Mouse (Mus musculus): Measurements from ENCODE around the gene Tmem251. TPM values are rescaled to one million over a fixed set of nuclear protein-coding genes. Genes with fewer than 3 reads are reported as not detected.
A peak's percentile ranks its signal among the peaks of the same experiment; 100 is the strongest.

The Tmem251 gene
- polyA plus RNA-seq, 1 experiment from 2014 or later, result 11.5 TPM

GRCm38 (mm10) chr12:102703921-102704408 lies 39.6 kb upstream of the Tmem251 start:
- Histone ChIP-seq H3K4me1 (replicated peaks) (peaks cover 75% of the 10 kb centered on the region), H3K27ac (peak overlapping the region; percentile 93), H3K4me3 (peak overlapping the region; percentile 84), H3K27me3 (ENCODE audit: insufficient read depth, poor library complexity, severe bottlenecking) (peaks cover 22% of the 10 kb centered on the region; the same call in 1 of the 2 replicates), H3K9me3 (no peaks in the 10 kb centered on the region), H3K36me3 (0 out of 2 replicates have a peak, but pooled peaks cover 4% of the 10 kb centered on the region)
- peak; percentile 27 for DNase-seq (ENCODE audit: low spot score)
- WGBS, result 6% methylated on average over 17 of the region's 17 CpGs

- 1% methylated on average over 100 of the region's 105 CpGs for WGBS
- peak; percentile 64 for DNase-seq (ENCODE audit: low spot score)
These were observed 38.9 kb upstream of the Tmem251 start, which contains the start of gene Itpk1 for GRCm38 (mm10) chr12:102704457-102705198. TSS of gene Itpk1 (minus strand) at chr12:102704930.

GRCm38 (mm10) chr12:102705216-102705871 lies 38.2 kb upstream of the Tmem251 start:
- H3K9me3 ChIP-seq, result no peaks in the 10 kb centered on the region
- H3K27me3 ChIP-seq (ENCODE audit: insufficient read depth, poor library complexity, severe bottlenecking), result peaks cover 22% of the 10 kb centered on the region; the same call in 1 of the 2 replicates
- H3K4me1 ChIP-seq (replicated peaks), result peaks cover 63% of the 10 kb centered on the region
- peak overlapping the region; percentile 84 for H3K4me3 ChIP-seq
- H3K27ac ChIP-seq, result peak overlapping the region; percentile 93
- WGBS, result 3% methylated on average over 45 of the region's 45 CpGs
- H3K36me3 ChIP-seq, result 0 out of 2 replicates have a peak, but pooled peaks cover 4% of the 10 kb centered on the region
- DNase-seq (ENCODE audit: low spot score), result peak; percentile 82

More at GRCm38 (mm10) chr12:102704457-102705198, 38.9 kb upstream of the Tmem251 start, which contains the start of gene Itpk1:
- Histone ChIP-seq H3K4me1 (replicated peaks) (peaks cover 68% of the 10 kb centered on the region), H3K4me3 (peak within 1 kb of the TSS; percentile 84), H3K36me3 (0 out of 2 replicates have a peak, but pooled peaks cover 4% of the 10 kb centered on the region), H3K27me3 (ENCODE audit: insufficient read depth, poor library complexity, severe bottlenecking) (peaks cover 22% of the 10 kb centered on the region; the same call in 1 of the 2 replicates), H3K9me3 (no peaks in the 10 kb centered on the region), H3K27ac (peak within 1 kb of the TSS; percentile 93)

- Histone ChIP-seq H3K4me3 (peak overlapping the region; percentile 84), H3K9me3 (no peaks in the 10 kb centered on the region), H3K27ac (no peak overlapping the region), H3K27me3 (ENCODE audit: insufficient read depth, poor library complexity, severe bottlenecking) (peaks cover 22% of the 10 kb centered on the region; the same call in 1 of the 2 replicates), H3K36me3 (0 out of 2 replicates have a peak, but pooled peaks cover under 1% of the 10 kb centered on the region), H3K4me1 (replicated peaks) (peaks cover 63% of the 10 kb centered on the region)
- 79% methylated on average over 6 of the region's 6 CpGs for WGBS
- no peak for DNase-seq (ENCODE audit: low spot score)
These were observed 37.5 kb upstream of the Tmem251 start for GRCm38 (mm10) chr12:102705906-102706640.

- no peaks in the 10 kb centered on the region for H3K36me3 ChIP-seq
These were observed 36.6 kb upstream of the Tmem251 start for GRCm38 (mm10) chr12:102706833-102707463.

GRCm38 (mm10) chr12:102708220-102708619 lies 35.3 kb upstream of the Tmem251 start:
- Histone ChIP-seq H3K27me3 (ENCODE audit: insufficient read depth, poor library complexity, severe bottlenecking) (peaks cover 22% of the 10 kb centered on the region; the same call in 1 of the 2 replicates), H3K36me3 (no peaks in the 10 kb centered on the region), H3K4me1 (replicated peaks) (peaks cover 48% of the 10 kb centered on the region), H3K4me3 (no peak overlapping the region), H3K27ac (no peak overlapping the region), H3K9me3 (no peaks in the 10 kb centered on the region)
- 77% methylated on average over 11 of the region's 11 CpGs for WGBS
- DNase-seq (ENCODE audit: low spot score), result no peak

More at GRCm38 (mm10) chr12:102706833-102707463, 36.6 kb upstream of the Tmem251 start:
- H3K9me3 ChIP-seq, result no peaks in the 10 kb centered on the region
- peaks cover 61% of the 10 kb centered on the region for H3K4me1 ChIP-seq (replicated peaks)
- DNase-seq (ENCODE audit: low spot score), result no peak
- no peak overlapping the region for H3K27ac ChIP-seq
- 86% methylated on average over 10 of the region's 10 CpGs for WGBS
- no peak overlapping the region for H3K4me3 ChIP-seq
- H3K27me3 ChIP-seq (ENCODE audit: insufficient read depth, poor library complexity, severe bottlenecking), result peaks cover 22% of the 10 kb centered on the region; the same call in 1 of the 2 replicates

- Histone ChIP-seq H3K36me3 (no peaks in the 10 kb centered on the region), H3K27me3 (ENCODE audit: insufficient read depth, poor library complexity, severe bottlenecking) (peaks cover 18% of the 10 kb centered on the region; the same call in 1 of the 2 replicates), H3K27ac (no peak overlapping the region), H3K9me3 (no peaks in the 10 kb centered on the region), H3K4me3 (no peak overlapping the region), H3K4me1 (replicated peaks) (peaks cover 34% of the 10 kb centered on the region)
- 94% methylated on average over 5 of the region's 5 CpGs for WGBS
- DNase-seq (ENCODE audit: low spot score), result peak; percentile 1
These were observed 33.7 kb upstream of the Tmem251 start for GRCm38 (mm10) chr12:102709896-102710295.

GRCm38 (mm10) chr12:102710851-102711375 lies 32.6 kb upstream of the Tmem251 start:
- Histone ChIP-seq H3K9me3 (no peaks in the 10 kb centered on the region), H3K27me3 (ENCODE audit: insufficient read depth, poor library complexity, severe bottlenecking) (peaks cover 18% of the 10 kb centered on the region; the same call in 1 of the 2 replicates), H3K4me1 (replicated peaks) (peaks cover 24% of the 10 kb centered on the region), H3K36me3 (no peaks in the 10 kb centered on the region), H3K4me3 (no peak overlapping the region), H3K27ac (no peak overlapping the region)
- 58% methylated on average over 4 of the region's 4 CpGs for WGBS
- DNase-seq (ENCODE audit: low spot score), result peak; percentile 3

GRCm38 (mm10) chr12:102713153-102713865 lies 30.3 kb upstream of the Tmem251 start:
- H3K4me1 ChIP-seq (replicated peaks), result peaks cover 14% of the 10 kb centered on the region
- H3K27me3 ChIP-seq (ENCODE audit: insufficient read depth, poor library complexity, severe bottlenecking), result no peaks in the 10 kb centered on the region
- no peaks in the 10 kb centered on the region for H3K36me3 ChIP-seq
- 79% methylated on average over 20 of the region's 20 CpGs for WGBS
- peak; percentile 2 for DNase-seq (ENCODE audit: low spot score)
- no peaks in the 10 kb centered on the region for H3K9me3 ChIP-seq
- H3K4me3 ChIP-seq, result no peak overlapping the region
- H3K27ac ChIP-seq, result no peak overlapping the region

- 67% methylated on average over 2 of the region's 2 CpGs for WGBS
- H3K36me3 ChIP-seq, result no peaks in the 10 kb centered on the region
These were observed 29.4 kb upstream of the Tmem251 start for GRCm38 (mm10) chr12:102714116-102714515.

GRCm38 (mm10) chr12:102714654-102715395 lies 28.7 kb upstream of the Tmem251 start:
- WGBS, result 86% methylated on average over 10 of the region's 10 CpGs

More at GRCm38 (mm10) chr12:102714116-102714515, 29.4 kb upstream of the Tmem251 start:
- Histone ChIP-seq H3K4me1 (replicated peaks) (peaks cover 13% of the 10 kb centered on the region), H3K4me3 (no peak overlapping the region), H3K9me3 (no peaks in the 10 kb centered on the region), H3K27me3 (ENCODE audit: insufficient read depth, poor library complexity, severe bottlenecking) (no peaks in the 10 kb centered on the region), H3K27ac (no peak overlapping the region)
- no peak for DNase-seq (ENCODE audit: low spot score)

More at GRCm38 (mm10) chr12:102714654-102715395, 28.7 kb upstream of the Tmem251 start:
- Histone ChIP-seq H3K36me3 (no peaks in the 10 kb centered on the region), H3K4me1 (replicated peaks) (peaks cover 15% of the 10 kb centered on the region), H3K4me3 (no peak overlapping the region), H3K27ac (0 out of 2 replicates have a peak overlapping the region, but pooled peaks have one; percentile 50), H3K27me3 (ENCODE audit: insufficient read depth, poor library complexity, severe bottlenecking) (no peaks in the 10 kb centered on the region), H3K9me3 (no peaks in the 10 kb centered on the region)
- no peak for DNase-seq (ENCODE audit: low spot score)

Data from hindbrain, embryonic 10.5 days (tissue).